ENCODE assay signal across 11 mouse cellular contexts in genomic region chr3:27963795-27964201, GRCm38 (mm10). TPM values are rescaled to one million over a fixed set of nuclear protein-coding genes. Genes with fewer than 3 reads are reported as not detected.
DNase-seq lines count a peak whose midpoint lies in the region; ATAC-seq lines count a peak whose summit lies in the region.
"Had no signal": no experiment of that assay in that cellular context is flagged by ENCODE, and none has a peak within 500 bp of the region (broad histone marks: within the 10 kb centered on the region; RNA-seq: fewer than 3 reads in every experiment).

No protein-coding gene starts in this region.

- 31% methylated on average over 6 of the region's 6 CpGs for WGBS in lung, embryonic 16.5 days
- WGBS in forebrain, embryonic 14.5 days: 9% methylated on average over 6 of the region's 6 CpGs
- WGBS in midbrain, embryonic 12.5 days: 16% methylated on average over 6 of the region's 6 CpGs

- H3K27me3 ChIP-seq in lung, embryonic 16.5 days (ENCODE audit: control insufficient read depth, insufficient read depth, low read depth, low read length): no peaks in the 10 kb centered on the region
- no peaks in the 10 kb centered on the region for H3K27me3 ChIP-seq in forebrain, embryonic 14.5 days (replicated peaks; ENCODE audit: control insufficient read depth, insufficient read depth, low read length)
- H3K27me3 ChIP-seq in midbrain, embryonic 12.5 days: no peaks in the 10 kb centered on the region

- no peak overlapping the region for H3K9ac ChIP-seq in lung, embryonic 16.5 days (ENCODE audit: low read length)
- no peak overlapping the region for H3K9ac ChIP-seq in forebrain, embryonic 14.5 days (ENCODE audit: low read length)
- H3K9ac ChIP-seq in midbrain, embryonic 12.5 days (replicated peaks): no peak overlapping the region
- H3K9ac ChIP-seq: liver, postnatal 0 days had no signal

- no peaks in the 10 kb centered on the region for H3K9me3 ChIP-seq in lung, embryonic 16.5 days (ENCODE audit: control insufficient read depth, low read length)
- H3K9me3 ChIP-seq in forebrain, embryonic 14.5 days (replicated peaks; ENCODE audit: control insufficient read depth, low read length): no peaks in the 10 kb centered on the region
- no peaks in the 10 kb centered on the region for H3K9me3 ChIP-seq in midbrain, embryonic 12.5 days

- H3K4me1 ChIP-seq in lung, embryonic 16.5 days (replicated peaks; ENCODE audit: control insufficient read depth, insufficient read depth, low read length): no peaks in the 10 kb centered on the region
- H3K4me1 ChIP-seq in forebrain, embryonic 14.5 days (ENCODE audit: control insufficient read depth, insufficient read depth, low read length): no peaks in the 10 kb centered on the region
- H3K4me1 ChIP-seq in midbrain, embryonic 12.5 days: peaks cover 15% of the 10 kb centered on the region

- ATAC-seq in lung, embryonic 16.5 days (ENCODE audit: low read depth): 0 out of 2 replicates have a peak, but pooled peaks have one; percentile 28
- ATAC-seq in forebrain, embryonic 14.5 days: no peak
- peak; percentile 80 for ATAC-seq in midbrain, embryonic 12.5 days (ENCODE audit: low FRiP score, low read depth)
- ATAC-seq: liver, postnatal 0 days had no signal

- no peak for DNase-seq in lung, postnatal 25 days (ENCODE audit: low spot score)
- DNase-seq in forebrain, embryonic 14.5 days (ENCODE audit: low spot score): peak; percentile 30
- DNase-seq in retina, postnatal 1 day: peak; percentile 76
- DNase-seq in heart, adult 9 months (ENCODE audit: low spot score in 2 of 2): no peak
- DNase-seq in spleen, postnatal 4 days (ENCODE audit: low spot score in 2 of 2): no peak
- no peak for DNase-seq in thymus, postnatal 36 days
- DNase-seq: adrenal gland, adult 2 months; kidney, adult 2 months; liver, postnatal 0 days had no signal

- no peaks in the 10 kb centered on the region for H3K36me3 ChIP-seq in lung, embryonic 16.5 days (ENCODE audit: control insufficient read depth, insufficient read depth, low read length)
- H3K36me3 ChIP-seq in forebrain, embryonic 14.5 days (ENCODE audit: control insufficient read depth, insufficient read depth, low read length): no peaks in the 10 kb centered on the region
- no peaks in the 10 kb centered on the region for H3K36me3 ChIP-seq in midbrain, embryonic 12.5 days

- H3K4me2 ChIP-seq in lung, embryonic 16.5 days (ENCODE audit: low read depth, low read length): no peak overlapping the region
- no peak overlapping the region for H3K4me2 ChIP-seq in forebrain, embryonic 14.5 days (ENCODE audit: low read length)
- no peak overlapping the region for H3K4me2 ChIP-seq in midbrain, embryonic 12.5 days (replicated peaks)

- no peak overlapping the region for H3K27ac ChIP-seq in lung, embryonic 16.5 days (ENCODE audit: low read length)
- H3K27ac ChIP-seq in forebrain, embryonic 14.5 days (ENCODE audit: low read depth, low read length): no peak overlapping the region
- H3K27ac ChIP-seq in midbrain, embryonic 12.5 days (replicated peaks): peak overlapping the region; percentile 54; the same call in 1 of the 2 replicates

- no peak overlapping the region for H3K4me3 ChIP-seq in lung, embryonic 16.5 days (ENCODE audit: low read length)
- H3K4me3 ChIP-seq in forebrain, embryonic 14.5 days (ENCODE audit: low read depth, low read length): no peak overlapping the region
- no peak overlapping the region for H3K4me3 ChIP-seq in midbrain, embryonic 12.5 days

RNA-seq across cellular contexts. Expression of gene Pld1, which starts 25.3 kb away (rescaled TPM):
- 11.5 TPM in 2 replicates for polyA plus RNA-seq in lung, embryonic 16.5 days (2015; fragmentation: Nextera tagmentation; extraction: Ambion mirVana)
- 2.0 and 2.5 TPM in 2 replicates for polyA plus RNA-seq in forebrain, embryonic 14.5 days (2014; fragmentation: Nextera tagmentation; extraction: Ambion mirVana)
- 4.9 and 5.9 TPM in 2 replicates for polyA plus RNA-seq in midbrain, embryonic 12.5 days (2016; fragmentation: Nextera tagmentation; extraction: Ambion mirVana)

Comparison
In these comparisons a context has a peak if more than half of its experiments do, and no peak if none do; other contexts are left out.
1. DNase-seq: peak in forebrain, embryonic 14.5 days (single experiment) and retina, postnatal 1 day (single experiment); none in lung, postnatal 25 days (single experiment), heart, adult 9 months (0 of 2), spleen, postnatal 4 days (0 of 2) and thymus, postnatal 36 days (0 of 2).